Mouse (Mus musculus) forebrain, embryonic 14.5 days (tissue): ENCODE results near the gene Lelp1. TPM values are rescaled to one million over a fixed set of nuclear protein-coding genes. Genes with fewer than 3 reads are reported as not detected.

Experiments
- ATAC-seq: fragments of 200-750 bp; cut with Nextera tagmentation; 2 replicates; pipeline ENCODE4 v1.8.0; 2017; ENCODE audit warnings: mild to moderate bottlenecking, moderate library complexity
- DNase-seq: peaks from one replicate; pipeline ENCODE4 v3.0.0-alpha.2; 2015; ENCODE audit warnings: low spot score
- H3K27ac ChIP-seq: fragments of 300-500 bp; sonication (generic); 2 replicates; pipeline ENCODE4 v1.5.1; 2014; ENCODE audit warnings: low read depth, mild to moderate bottlenecking, control low read depth, low read length, moderate library complexity
- H3K27me3 ChIP-seq: fragments of 300-500 bp; sonication (generic); replicated peaks from 2 replicates; pipeline ENCODE4 v1.6.1; 2014; ENCODE audit warnings: low read length, control low read depth, mixed read lengths; ENCODE audit not compliant: control insufficient read depth, insufficient read depth
- H3K36me3 ChIP-seq: fragments of 300-500 bp; sonication (generic); 2 replicates; pipeline ENCODE4 v1.6.1; 2014; ENCODE audit warnings: low read length, control low read depth; ENCODE audit not compliant: control insufficient read depth, insufficient read depth
- H3K4me1 ChIP-seq: fragments of 300-500 bp; sonication (generic); 2 replicates; pipeline ENCODE4 v1.6.1; 2014; ENCODE audit warnings: antibody characterized with exemption, low read length, control low read depth; ENCODE audit not compliant: control insufficient read depth, insufficient read depth
- H3K4me2 ChIP-seq: fragments of 300-500 bp; sonication (generic); 2 replicates; pipeline ENCODE4 v1.6.1; 2014; ENCODE audit warnings: mild to moderate bottlenecking, control low read depth, low read length
- H3K4me3 ChIP-seq: fragments of 300-500 bp; sonication (generic); 2 replicates; pipeline ENCODE4 v1.5.1; 2014; ENCODE audit warnings: low read depth, low read length, control low read depth
- H3K9ac ChIP-seq: fragments of 300-500 bp; sonication (generic); 2 replicates; pipeline ENCODE4 v1.6.1; 2014; ENCODE audit warnings: mild to moderate bottlenecking, low read length, control low read depth, moderate library complexity
- H3K9me3 ChIP-seq: fragments of 300-500 bp; sonication (generic); replicated peaks from 2 replicates; pipeline ENCODE4 v1.6.1; 2016; ENCODE audit warnings: low read length, control low read depth, mixed read lengths; ENCODE audit not compliant: control insufficient read depth
- WGBS: fragments of 180-500 bp; shearing (Covaris S2); extraction: QIAGEN DNeasy Blood & Tissue Kit; methylation state at CpG from one replicate; pipeline ENCODE4 v1.1.7; 2014; 5-methylcytosine and 5-hydroxymethylcytosine counted together
- polyA plus RNA-seq: library from polyadenylated mRNA; unstranded; fragments of >200 nt; fragmentation: Nextera tagmentation; extraction: Ambion mirVana; gene quantifications from 2 replicates; pipeline ENCODE4 v1.2.1, GENCODE M21; 2014

Lelp1 gene
- polyA plus RNA-seq, 1 experiment from 2014 or later: not detected

DNA sequence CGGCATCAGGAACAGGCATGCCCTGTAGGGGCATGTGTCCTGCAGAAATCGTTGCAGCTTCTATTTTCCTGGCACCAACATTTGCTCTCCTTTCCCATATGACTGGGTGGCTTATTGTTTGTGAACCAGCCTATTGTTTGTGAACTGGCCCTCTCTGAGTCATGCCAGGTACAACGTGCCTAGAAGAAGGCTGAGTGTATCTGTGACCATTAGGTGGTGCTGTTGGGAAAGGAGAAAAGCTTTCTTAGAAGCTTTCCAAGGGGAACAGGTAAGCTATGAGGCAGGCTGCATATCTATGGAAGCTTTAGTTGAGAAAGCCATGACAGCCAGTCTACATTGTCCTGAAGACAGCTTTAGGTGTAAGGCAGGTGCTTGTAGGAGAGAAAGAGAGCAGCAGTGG, 24.6 kb downstream of the Lelp1 start:
- H3K4me2 ChIP-seq: no peak overlapping the region
- no peak overlapping the region for H3K4me3 ChIP-seq
- 37% methylated on average over 3 of the region's 3 CpGs for WGBS
- H3K4me1 ChIP-seq: no peaks in the 10 kb centered on the region
- H3K27me3 ChIP-seq: no peaks in the 10 kb centered on the region
- H3K9ac ChIP-seq: no peak overlapping the region
- no peak overlapping the region for H3K27ac ChIP-seq
- no peaks in the 10 kb centered on the region for H3K9me3 ChIP-seq
- peak; percentile 45 for DNase-seq
- ATAC-seq: no peak
- H3K36me3 ChIP-seq: no peaks in the 10 kb centered on the region

DNA sequence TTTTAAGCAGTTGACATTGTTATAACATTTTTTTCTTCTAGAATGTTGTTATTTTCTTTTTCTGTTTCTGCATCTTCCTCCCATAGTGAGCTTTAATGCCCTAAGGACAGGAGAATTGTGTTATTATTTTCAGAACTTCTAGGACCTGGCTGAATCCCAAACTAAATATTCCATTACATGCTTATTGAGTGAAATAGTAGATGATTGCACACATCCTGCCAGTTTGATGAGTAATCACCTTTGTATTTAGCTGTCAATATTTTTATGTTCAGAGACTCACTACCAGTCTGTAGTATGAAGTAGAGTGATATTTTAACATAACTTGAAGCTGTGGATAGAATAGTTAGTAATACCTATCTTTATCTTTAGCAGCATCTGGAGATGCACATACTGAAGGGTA, 31.0 kb downstream of the Lelp1 start:
- Histone ChIP-seq H3K4me3 (no peak overlapping the region), H3K27me3 (no peaks in the 10 kb centered on the region), H3K4me1 (no peaks in the 10 kb centered on the region; the same call in 1 of the 2 replicates), H3K4me2 (no peak overlapping the region), H3K27ac (no peak overlapping the region), H3K9me3 (no peaks in the 10 kb centered on the region), H3K9ac (no peak overlapping the region), H3K36me3 (no peaks in the 10 kb centered on the region)
- ATAC-seq: no peak
- DNase-seq: no peak

DNA sequence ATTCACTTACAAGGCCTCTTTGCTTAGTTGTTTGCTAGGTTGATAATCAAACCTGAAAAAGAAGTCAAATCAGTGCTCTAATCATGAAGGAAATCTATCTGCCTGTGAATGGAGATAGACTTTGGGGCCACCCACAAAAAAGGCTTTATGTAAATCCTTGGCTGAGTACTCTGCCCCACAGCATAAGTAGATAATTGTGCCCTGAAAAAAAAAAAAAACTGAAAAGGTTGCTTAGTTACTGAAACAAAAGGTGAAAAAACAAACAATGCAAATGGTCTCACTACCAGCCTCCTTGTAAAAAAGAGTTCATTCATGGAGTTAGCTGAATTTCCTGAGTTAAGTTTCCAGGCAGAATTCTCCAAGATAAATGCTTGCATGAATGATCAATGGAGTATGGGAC, 31.8 kb downstream of the Lelp1 start:
- Histone ChIP-seq H3K9me3 (no peaks in the 10 kb centered on the region), H3K27me3 (no peaks in the 10 kb centered on the region), H3K4me3 (no peak overlapping the region), H3K9ac (no peak overlapping the region), H3K27ac (no peak overlapping the region), H3K4me2 (no peak overlapping the region), H3K36me3 (no peaks in the 10 kb centered on the region), H3K4me1 (no peaks in the 10 kb centered on the region; the same call in 1 of the 2 replicates)
- ATAC-seq (peak; percentile 20; the same call in 1 of the 2 replicates), DNase-seq (peak; percentile 51)

DNA sequence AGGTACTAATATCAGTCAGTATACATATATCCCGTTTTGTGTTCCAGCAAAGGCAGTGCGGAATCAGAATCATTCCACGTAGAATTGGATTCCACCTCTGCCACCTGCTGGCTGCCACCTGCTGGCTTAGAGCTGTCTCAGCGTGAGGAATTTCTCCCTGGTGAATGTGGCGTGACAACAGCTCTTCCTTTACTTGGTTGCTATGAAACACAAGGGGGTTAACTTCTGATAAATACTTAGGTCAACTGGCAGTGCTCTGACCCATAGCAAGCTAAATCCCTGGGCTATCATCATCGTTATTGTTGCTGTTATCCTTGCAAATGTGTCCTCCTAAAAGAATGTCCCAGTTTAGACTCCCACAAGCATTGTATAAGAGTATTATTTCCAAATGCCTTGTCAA, 36.0 kb downstream of the Lelp1 start:
- Histone ChIP-seq H3K9ac (no peak overlapping the region), H3K27me3 (no peaks in the 10 kb centered on the region), H3K27ac (no peak overlapping the region), H3K36me3 (no peaks in the 10 kb centered on the region), H3K9me3 (no peaks in the 10 kb centered on the region), H3K4me1 (no peaks in the 10 kb centered on the region; the same call in 1 of the 2 replicates), H3K4me2 (no peak overlapping the region), H3K4me3 (no peak overlapping the region)
- DNase-seq: peak; percentile 26
- WGBS: 11% methylated on average over 6 of the region's 6 CpGs
- ATAC-seq: no peak

Other genes starting within 250 kb of the Lelp1 start
- gene Pglyrp3, start 128.2 kb downstream of the Lelp1 start, polyA plus RNA-seq: not detected in 2 replicates
- gene Lor, start 59.6 kb downstream of the Lelp1 start, polyA plus RNA-seq: 1.3 TPM in 2 replicates
- not detected in 2 replicates for gene Prr9, start 18.8 kb downstream of the Lelp1 start, polyA plus RNA-seq
- not detected in 2 replicates for gene Sprr2a1, start 73.1 kb upstream of the Lelp1 start, polyA plus RNA-seq
- gene Sprr2a2, start 73.2 kb upstream of the Lelp1 start, polyA plus RNA-seq: not detected in 2 replicates
- gene Sprr2a3, start 142.7 kb upstream of the Lelp1 start, polyA plus RNA-seq: not detected in 2 replicates
- gene Sprr2b, start 173.9 kb upstream of the Lelp1 start, polyA plus RNA-seq: not detected in 2 replicates
- not detected in 2 replicates for gene Sprr2d, start 196.4 kb upstream of the Lelp1 start, polyA plus RNA-seq
- not detected in 2 replicates for gene Sprr2e, start 209.4 kb upstream of the Lelp1 start, polyA plus RNA-seq
- not detected in 2 replicates for gene Sprr2f, start 222.4 kb upstream of the Lelp1 start, polyA plus RNA-seq
- gene Sprr2h, start 242.9 kb upstream of the Lelp1 start, polyA plus RNA-seq: not detected in 2 replicates